Mouse (Mus musculus): ENCODE data around the gene Phpt1.
"Not testable (repeated sequence)": the region's sequence is repeated elsewhere in the genome, so short reads cannot be mapped to it uniquely, and the experiment has no call there.

Gene Phpt1

DNA sequence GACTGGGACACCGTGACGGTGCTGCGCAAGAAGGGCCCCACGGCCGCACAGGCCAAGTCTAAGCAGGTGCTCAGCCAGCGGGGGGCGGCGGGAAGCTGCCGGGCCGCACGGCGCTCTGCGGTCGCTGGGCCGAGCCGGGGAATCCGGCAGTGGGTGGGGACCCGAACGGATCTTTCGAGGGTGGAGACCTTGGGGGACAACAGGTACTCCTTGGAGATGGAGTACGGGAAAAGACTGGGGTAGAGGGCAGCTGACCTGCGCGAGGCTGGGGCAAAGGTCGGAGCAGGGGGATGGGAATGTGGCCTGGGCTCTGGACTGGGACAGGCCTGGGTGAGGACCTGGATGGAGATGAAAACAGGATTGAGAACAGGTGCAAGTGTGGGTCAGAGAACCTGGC is 17.1 kb downstream of the Phpt1 start:
- DNase-seq = no peak

DNA sequence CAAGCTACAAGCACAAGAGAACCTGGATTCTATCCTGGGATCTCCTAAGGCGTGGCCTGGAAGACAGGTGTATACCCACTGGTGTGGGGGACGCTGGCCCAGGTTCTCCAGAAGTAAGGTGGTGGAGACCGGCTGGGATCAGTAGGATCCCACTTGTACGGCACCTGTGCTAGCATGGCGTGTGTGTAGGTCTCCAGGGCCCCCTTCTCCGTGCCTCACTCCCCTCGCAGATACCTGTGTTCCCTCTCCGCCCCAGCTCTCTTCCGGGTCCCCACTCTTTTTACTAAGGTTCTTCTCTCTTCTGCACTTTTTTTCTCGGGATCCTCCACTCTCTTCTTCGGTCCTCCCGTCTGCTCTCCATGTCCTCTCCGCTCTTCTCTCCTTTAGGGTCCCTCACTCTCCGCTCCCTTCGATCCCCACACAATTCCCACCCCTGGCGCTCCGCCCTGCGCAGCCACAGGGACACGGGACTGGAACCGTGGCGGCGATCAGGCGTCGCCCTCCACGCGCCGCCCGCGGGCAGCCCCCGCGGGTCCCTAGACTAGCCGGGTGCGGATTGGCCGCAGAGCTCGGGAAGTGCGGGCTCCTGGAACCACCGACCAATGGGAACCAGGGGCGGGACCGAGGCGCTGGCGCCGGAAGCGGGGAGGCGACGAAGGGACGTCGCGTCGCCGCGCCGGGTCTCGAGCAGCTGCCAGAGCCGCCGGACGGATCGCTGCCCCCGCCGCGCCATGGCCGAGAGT is 17.6 kb downstream of the Phpt1 start, which contains the start of gene Edf1:
Gene Edf1 (plus strand): TSS at position 627 of the 743 bp plus-strand sequence.
- DNase-seq = peak; percentile 97

DNA sequence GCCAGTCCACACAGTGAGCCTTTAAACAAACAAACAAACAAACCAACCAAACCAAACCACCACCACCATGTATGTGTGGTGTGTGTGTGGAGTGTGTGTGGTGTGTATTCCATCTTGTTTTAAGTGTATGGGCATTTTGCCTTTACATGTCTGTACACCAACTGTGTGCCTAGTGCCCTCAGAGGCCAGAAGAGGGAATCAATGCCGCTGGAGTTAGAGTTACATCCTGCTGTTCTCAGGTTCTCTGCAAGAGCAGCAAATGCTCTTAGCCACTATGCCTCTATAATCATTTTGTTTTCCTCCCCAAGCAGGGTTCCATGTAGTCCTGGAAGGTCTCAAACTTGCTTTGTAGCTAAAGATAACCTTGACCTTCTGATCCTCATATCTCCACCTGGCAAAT is 18.7 kb downstream of the Phpt1 start:
- DNase-seq = no peak

DNA sequence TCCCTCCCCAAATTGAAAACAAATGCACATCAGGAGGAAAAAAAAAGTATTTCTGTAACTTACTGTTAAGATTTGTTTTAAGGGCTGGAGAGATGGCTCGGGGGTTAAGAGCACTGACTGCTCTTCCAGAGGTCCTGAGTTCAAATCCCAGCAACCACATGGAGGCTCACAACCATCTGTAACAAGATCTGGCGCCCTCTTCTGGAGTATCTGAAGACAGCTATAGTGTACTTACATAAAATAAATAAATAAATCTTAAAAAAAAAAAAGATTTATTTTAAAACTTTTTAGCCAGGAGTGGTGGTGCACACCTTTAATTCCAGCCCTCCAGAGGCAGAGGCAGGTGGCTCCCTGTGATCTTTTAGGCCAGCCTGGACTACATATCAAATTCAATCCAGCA is 19.5 kb downstream of the Phpt1 start:
- not testable (repeated sequence) for DNase-seq

DNA sequence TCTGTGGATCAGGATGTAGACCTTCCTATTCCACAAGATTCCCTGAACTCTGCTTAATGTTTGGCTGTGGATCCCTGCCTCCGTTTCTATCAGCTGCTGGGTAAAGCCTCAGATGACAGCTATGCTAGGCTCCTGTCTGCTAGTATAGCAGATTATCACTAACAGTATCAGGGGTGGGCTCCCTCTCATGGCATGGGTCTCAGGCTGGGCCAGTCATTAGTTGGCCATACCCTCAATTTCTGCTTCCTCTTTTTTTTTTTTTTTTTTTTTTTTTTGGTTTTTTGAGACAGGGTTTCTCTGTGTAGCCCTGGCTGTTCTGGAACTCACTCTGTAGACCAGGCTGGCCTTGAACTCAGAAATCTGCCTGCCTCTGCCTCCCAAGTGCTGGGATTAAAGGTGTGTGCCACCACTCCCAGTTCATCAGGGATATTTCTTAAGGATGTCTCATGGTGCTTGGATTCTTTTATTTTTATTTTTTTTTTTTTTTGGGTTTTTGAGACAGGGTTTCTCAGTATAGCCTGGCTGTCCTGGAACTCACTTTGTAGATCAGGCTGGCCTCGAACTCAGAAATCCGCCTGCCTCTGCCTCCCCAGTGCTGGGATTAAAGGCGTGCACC is 21.7 kb downstream of the Phpt1 start:
- not testable (repeated sequence) for DNase-seq

DNA sequence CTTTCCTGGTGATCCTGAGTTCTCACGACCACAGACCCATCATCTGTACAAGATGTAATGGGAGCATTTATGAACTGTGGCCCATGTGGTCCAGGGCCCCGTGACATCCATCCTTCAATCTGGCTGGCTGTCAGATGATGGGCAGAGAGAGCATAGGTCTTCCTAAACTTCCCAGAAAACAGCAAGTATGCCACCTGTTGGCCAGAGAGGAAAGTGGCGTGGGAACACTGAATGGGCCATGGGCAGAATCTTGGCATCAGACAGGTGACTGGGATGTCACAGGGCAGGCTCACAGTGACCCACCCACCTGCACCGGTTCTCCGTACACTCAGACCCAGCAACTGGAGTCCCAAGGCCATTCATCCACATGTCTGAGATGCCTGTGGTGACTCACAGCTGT is 23.8 kb downstream of the Phpt1 start:
- peak; percentile 47 for DNase-seq

DNA sequence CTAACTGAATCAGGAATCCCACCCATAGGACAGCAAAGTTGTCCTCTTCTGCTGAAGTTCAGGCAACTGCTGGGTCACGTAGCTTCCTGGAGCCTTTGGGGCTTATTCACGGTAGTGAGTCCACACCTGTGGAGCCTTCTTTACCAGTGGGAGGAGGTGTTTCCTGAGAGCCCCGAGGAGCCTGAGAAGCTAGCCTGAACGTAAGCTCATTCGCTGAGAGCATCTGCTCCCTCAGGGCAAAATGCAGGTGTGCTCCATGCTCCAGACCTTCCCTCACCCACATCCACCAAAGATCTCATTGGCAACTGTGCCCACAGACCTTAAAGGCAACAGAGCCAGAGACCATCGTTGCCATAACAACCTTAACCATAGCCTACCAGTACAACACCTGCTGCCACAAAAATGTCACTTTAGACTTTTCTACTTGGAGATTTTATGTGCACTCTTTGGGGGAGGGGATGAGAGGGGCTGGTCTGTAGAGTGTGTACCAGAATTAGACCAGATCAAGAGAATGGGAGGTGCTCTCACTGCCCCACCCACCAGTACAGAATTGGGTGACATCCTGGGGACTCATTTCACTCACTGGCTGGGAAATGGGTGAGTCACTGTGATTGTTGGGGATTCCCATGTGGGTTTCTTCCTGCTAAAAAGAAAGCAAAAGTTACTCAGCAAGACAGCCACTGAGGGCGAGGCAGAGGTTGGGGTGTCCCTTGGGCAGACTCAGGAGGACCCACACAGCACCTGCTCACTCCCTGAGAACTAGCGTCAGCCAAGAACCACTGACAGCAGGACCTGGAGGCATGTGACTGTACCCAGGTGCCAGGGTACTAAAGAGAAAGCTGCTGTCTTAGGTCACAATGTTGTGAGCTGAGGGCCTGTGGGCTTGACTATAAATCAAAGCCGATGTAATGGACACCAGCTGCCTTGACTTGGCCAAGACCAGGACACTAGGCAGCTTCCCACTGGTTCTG is 25.7 kb downstream of the Phpt1 start:
- no peak for DNase-seq

DNA sequence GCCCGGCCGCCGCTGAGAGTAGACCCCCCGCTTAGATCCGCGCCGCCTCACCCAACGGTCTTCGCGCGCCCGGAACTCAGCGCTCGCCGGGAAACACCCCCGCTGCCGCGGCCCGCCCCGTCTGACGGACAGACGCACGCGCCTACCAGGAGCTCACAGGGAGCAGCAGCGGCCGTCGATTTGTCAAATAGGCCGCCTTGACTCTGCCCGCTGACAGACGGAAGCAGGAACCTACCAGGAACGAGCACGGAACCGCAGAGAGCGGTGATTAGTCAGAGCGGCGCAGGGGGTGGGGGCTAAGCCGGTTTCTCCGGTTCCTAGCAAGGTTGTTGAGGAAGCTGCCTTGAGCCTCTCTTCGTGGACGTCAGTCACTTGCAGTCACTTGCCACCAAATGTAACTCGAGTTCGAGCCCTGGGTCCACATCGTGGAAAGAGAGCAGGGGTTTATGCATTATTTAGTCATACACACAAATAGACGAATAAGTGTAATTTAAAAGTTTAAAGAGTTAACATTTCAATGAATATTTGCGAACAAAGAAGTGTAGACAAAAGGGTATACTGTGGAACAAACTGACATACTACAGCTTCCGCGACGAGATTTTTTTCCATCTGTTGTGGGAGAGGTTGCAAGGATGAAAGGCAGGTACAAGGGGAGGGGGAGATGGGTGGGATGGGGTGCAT is 28.1 kb downstream of the Phpt1 start, which contains the start of gene Traf2:
Gene Traf2 (minus strand): TSS at position 130 of the 681 bp plus-strand sequence.
- DNase-seq = peak; percentile 99

DNA sequence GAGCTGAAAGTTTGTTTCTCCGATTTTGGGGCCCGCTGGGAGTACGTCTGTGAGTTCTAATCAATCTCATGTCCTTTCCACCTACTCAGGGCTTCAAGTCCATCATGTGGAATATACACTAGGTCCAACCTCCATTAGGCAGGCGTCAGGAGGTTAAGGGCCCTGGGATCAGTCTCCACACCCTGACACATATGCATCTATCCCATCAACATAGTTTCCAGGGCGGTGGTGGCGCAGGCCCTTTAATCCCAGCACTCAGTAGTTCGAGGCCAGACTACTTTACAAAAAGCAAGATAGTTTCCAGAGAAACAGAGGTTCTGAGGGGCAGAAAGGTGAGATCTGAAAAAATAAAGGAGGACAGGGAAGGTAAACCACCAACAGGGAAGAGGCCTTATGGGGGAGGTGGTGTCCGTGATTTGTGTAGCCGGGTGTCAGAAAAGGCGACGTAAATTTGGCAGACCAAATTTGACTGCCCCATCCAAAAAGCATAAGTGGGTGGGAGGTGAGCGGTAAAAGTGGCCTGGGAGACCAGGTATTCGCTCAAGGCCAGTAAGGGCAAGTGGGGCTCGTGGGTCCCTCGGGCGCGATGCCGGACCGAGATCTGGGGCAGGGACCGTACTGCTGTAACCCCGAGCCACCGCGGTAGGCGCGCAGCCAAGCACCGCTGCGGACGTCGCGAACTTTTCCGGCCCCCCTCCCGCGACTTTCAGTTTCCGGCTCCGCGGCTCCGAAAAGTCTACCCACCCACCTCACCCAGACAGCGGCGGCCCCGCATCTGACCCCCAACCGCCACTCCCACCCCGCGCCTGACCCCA is 28.8 kb downstream of the Phpt1 start:
- DNase-seq = no peak

DNA sequence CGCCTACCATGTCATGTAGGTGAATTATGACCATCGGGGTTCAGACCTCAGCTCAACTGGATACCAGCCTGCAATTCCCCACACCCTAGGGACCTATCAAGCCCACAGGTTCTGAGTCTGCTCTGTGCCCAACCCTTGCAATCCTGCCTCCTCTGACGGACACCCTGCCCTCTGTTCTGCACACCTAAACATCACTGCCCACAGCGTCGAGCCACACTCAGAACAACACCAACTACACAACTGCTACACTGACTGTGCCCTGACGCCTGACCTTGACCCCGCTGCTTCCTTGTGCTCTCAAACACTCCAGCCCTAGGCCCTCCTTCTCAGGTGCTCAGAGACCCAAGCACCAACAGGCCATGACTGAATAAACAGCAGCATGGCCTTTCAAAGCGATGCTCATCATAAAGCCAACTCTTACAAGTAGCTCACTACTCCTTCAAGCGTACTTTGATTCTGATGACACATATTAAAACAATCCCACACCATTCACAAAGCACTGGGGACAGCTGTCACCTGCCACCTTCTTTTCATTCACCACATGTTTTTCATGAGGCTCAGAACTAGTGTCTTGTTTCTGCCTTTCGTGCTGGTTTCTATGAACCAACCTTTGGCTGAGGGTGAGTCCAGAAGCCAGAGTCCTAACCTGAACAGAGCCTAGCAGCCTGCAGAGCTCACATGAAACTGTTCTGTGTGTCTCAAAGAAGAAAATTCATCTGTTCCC is 33.2 kb downstream of the Phpt1 start:
- DNase-seq = no peak

DNA sequence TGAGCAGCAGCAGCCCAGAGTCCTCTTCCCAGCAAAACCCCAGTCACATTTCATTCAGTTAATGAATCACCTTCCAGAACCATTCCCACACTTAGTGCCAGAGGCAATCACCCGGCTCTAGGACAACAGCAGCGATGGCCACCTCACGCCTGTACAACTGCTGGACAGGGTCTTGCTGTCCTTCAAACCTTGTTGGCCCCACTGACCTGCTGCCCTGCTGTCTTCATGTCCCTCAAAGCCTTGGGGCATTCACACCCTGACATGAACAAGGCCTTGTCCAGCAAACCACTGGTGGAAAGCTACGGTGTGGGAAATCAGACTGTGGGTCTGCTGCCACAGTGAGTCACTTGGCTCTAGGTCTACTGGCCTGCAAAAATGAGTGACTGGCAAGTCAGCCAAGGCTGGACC is 34.5 kb downstream of the Phpt1 start:
- no peak for DNase-seq

DNA sequence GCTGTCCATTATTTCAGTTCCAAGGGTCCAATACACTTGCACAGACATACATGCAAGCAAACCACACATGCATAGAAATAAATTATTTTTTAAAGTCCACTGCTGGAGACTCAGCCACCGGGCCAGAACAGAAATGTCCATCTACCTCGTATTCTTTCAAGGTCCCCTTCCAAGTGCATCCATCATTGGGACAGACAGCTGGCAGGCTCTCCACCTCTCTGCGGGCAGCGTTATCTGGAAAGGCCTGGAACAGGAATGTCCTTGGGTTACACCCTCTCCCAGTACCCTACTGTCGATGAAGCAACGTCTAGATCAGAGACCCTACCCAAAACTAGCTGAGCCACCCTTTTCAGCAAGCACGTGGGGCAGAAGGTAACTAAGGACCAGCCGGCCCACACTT is 38.5 kb downstream of the Phpt1 start:
- DNase-seq = no peak

DNA sequence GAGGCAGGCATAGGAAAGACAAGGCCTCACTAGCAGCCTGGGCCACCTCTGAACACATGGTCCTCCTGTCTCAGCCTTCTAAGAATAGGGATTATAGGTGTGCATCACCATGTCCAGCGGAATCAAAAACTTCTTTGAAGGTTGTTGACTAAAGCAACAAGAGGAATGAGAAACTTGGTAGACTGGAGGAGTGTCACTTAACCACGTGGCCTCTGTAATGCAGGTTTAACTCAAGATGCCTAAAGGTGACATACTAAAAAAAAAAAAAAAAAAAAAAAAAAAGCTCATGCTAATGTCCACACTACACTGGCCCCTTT is 40.2 kb downstream of the Phpt1 start:
- no peak for DNase-seq

DNA sequence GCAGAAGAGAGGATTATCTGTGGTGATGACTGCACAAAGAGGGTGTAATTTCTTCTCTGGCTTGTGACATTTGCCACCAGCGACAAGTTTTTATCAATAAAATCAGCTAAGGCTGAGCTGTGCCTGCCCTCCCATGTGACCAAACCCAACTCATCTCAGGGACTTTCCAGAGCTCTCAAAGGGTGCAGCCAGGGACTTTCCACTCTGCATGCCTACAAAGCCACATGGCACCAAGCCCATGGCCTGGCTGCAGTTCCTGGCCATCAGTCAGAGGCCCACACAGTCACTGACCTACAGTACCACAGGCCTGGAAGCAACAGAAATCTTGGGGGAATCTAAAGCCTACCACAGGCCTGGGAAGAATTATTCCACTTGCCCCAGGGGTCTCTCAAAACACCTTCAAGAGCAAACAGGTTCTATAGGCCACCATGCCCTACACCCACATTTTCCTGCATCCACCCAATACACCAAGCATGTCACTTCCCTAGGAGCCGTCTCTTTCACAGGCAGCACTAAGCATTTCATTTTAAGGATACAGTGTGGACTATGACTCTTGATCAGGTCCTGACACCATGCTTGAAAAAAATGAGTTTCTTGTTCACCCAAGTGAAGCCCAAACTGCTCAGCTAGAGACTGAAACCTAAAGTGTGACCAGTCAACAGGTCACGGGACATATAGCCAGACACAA is 40.7 kb downstream of the Phpt1 start:
- no peak for DNase-seq

DNA sequence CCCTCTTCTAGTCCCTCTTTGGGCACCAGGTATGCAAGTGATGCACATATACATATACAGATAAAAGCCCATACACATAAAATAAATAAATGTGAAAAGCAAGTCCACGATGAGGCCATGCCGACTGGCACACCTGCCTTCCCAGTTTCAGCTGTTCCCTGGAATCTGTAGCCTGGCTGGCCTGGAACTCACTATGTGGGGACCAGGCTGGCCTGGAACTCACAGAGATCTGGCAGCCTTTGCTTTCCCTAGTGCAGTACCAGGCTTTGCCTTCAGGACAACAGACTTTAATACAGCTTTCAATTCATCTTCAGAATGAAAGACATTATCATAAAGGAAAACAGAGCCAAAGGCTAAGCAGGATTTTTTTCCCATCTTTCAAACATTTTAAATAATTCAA is 41.3 kb downstream of the Phpt1 start:
- DNase-seq = no peak

DNA sequence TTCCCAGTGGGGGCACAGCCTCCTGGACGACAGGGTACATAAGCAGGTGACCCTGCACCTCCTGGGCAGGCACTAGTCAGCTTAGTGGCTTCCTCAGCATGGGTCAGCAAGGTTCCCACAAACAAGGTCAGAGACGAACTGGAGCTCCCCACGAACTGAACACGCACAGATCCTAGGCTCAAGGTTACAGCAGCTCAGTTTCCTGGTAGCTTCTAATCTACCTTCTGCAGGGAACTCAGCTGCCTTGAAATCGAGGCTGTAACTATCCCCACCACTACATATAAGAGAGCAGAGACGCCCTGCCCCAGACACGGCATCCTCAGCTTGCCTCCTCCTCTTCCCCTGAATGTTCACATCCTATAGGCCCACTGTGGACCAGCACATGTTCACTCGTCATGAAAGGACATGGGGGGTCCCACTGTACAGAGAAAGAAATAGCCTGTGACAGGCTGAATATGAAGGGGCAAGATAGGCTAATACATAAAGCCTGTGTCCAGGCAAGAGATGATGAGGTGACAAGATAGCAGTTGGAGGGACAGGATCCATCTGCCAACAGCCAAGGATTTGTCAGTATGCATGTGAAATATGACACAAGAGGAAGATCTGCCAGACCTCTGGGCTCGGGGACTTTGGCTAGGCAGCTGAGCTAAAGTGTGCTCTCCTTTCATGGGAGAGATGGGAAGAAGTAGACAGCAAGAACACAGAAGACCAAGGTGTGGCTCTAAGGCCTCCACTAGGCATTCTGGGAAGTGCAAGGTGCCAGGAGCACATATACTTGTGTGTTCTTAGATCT is 48.3 kb downstream of the Phpt1 start:
- no peak for DNase-seq
